In the genomic region with DNA sequence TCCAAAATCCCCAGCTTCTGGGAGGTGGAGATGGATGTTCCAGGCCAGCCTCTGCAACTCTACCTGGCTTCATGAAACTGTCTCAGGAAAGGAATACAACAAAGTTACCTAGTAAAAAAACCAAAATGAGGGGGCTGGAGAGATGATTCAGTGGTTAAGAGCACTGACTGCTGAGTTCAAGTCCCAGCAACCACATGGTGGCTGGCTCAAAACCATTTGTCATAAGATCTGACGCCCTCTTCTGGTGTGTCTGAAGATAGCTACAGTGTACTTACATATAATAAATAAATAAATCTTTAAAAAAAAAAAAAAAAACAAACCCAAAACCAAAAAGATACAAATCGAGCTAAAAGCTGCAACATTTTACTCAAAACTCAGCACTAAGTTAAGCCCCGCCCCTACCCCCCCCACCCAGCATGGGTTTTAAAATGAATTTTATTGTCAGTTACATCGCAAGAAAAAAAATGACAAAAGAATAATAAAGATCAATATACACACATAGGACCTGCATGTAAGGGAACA, we compare ENCODE assay signal across 8 mouse cellular contexts. TPM values are rescaled to one million over a fixed set of nuclear protein-coding genes. Genes with fewer than 3 reads are reported as not detected.
A peak's percentile ranks its signal among the peaks of the same experiment; 100 is the strongest.
DNase-seq lines count a peak whose midpoint lies in the region; ATAC-seq lines count a peak whose summit lies in the region.

No protein-coding gene starts in this region.

- no peak for ATAC-seq in heart, embryonic 11.5 days (replicated peaks; ENCODE audit: insufficient number of reproducible peaks, low FRiP score, low TSS enrichment)
- ATAC-seq in forebrain, embryonic 11.5 days (replicated peaks; ENCODE audit: low FRiP score) = no peak
- no peak for ATAC-seq in limb, embryonic 13.5 days (ENCODE audit: low FRiP score, low read depth)

- WGBS in heart, embryonic 11.5 days (ENCODE audit: insufficient replicate concordance) = 6% methylated on average over 4 of the region's 4 CpGs
- whole genome bisulfite sequencing in forebrain, embryonic 11.5 days = 5% methylated on average over 4 of the region's 4 CpGs
- 4% methylated on average over 4 of the region's 4 CpGs for whole genome bisulfite sequencing in limb, embryonic 13.5 days

- peak overlapping the region; percentile 85 for H3K9ac ChIP-seq in heart, embryonic 11.5 days (ENCODE audit: low read depth, low read length)
- peak overlapping the region; percentile 75 for H3K9ac ChIP-seq in forebrain, embryonic 11.5 days (ENCODE audit: low read length)
- peak overlapping the region; percentile 80 for H3K9ac ChIP-seq in limb, embryonic 13.5 days

- no peak for DNase-seq in heart, postnatal 25 days (ENCODE audit: low spot score)
- DNase-seq in ES-CJ7 (ENCODE audit: low read depth, low spot score) = peak; percentile 33
- DNase-seq in forebrain, embryonic 11.5 days (ENCODE audit: low spot score) = no peak
- peak; percentile 45 for DNase-seq in retina, embryonic 14.5 days (ENCODE audit: low spot score)
- no peak for DNase-seq in layer of hippocampus, postnatal 25 days (ENCODE audit: extremely low spot score in 1 of 2, low spot score in 1 of 2)
- DNase-seq in adrenal gland, postnatal 4 days (ENCODE audit: low spot score in 2 of 2) = no peak

- no peaks in the 10 kb centered on the region for H3K27me3 ChIP-seq in heart, embryonic 11.5 days (ENCODE audit: control insufficient read depth, insufficient read depth, low read length)
- H3K27me3 ChIP-seq in forebrain, embryonic 11.5 days (ENCODE audit: control insufficient read depth, insufficient read depth, low read length) = no peaks in the 10 kb centered on the region
- H3K27me3 ChIP-seq in limb, embryonic 13.5 days = no peaks in the 10 kb centered on the region

- peak overlapping the region; percentile 65 for H3K4me3 ChIP-seq in heart, embryonic 11.5 days (ENCODE audit: low read depth, low read length)
- H3K4me3 ChIP-seq in forebrain, embryonic 11.5 days (ENCODE audit: low read depth, low read length) = peak overlapping the region; percentile 41
- peak overlapping the region; percentile 59 for H3K4me3 ChIP-seq in limb, embryonic 13.5 days

- peak overlapping the region; percentile 71 for H3K4me2 ChIP-seq in heart, embryonic 11.5 days
- peak overlapping the region; percentile 48 for H3K4me2 ChIP-seq in forebrain, embryonic 11.5 days (ENCODE audit: low read depth, low read length, severe bottlenecking)
- H3K4me2 ChIP-seq in limb, embryonic 13.5 days (replicated peaks) = peak overlapping the region; percentile 67

- H3K27ac ChIP-seq in heart, embryonic 11.5 days (ENCODE audit: low read depth, low read length) = peak overlapping the region; percentile 96
- H3K27ac ChIP-seq in forebrain, embryonic 11.5 days (ENCODE audit: low read depth, low read length) = peak overlapping the region; percentile 95
- peak overlapping the region; percentile 98 for H3K27ac ChIP-seq in limb, embryonic 13.5 days

- no peaks in the 10 kb centered on the region for H3K9me3 ChIP-seq in heart, embryonic 11.5 days (replicated peaks; ENCODE audit: control insufficient read depth, low read length)
- no peaks in the 10 kb centered on the region for H3K9me3 ChIP-seq in forebrain, embryonic 11.5 days (ENCODE audit: control insufficient read depth, low read length)
- H3K9me3 ChIP-seq in limb, embryonic 13.5 days = no peaks in the 10 kb centered on the region

- intact Hi-C loops in heart, postnatal 25 days (cut with DNase I) = loop anchor here (5.0 to 10.0 kb wide), 2 partner anchors 34 to 238 kb away; a partner anchor contains a TSS

- no peaks in the 10 kb centered on the region for H3K4me1 ChIP-seq in heart, embryonic 11.5 days (ENCODE audit: control insufficient read depth, insufficient read depth, low read length)
- H3K4me1 ChIP-seq in forebrain, embryonic 11.5 days (replicated peaks; ENCODE audit: control insufficient read depth, insufficient read depth, low read length) = no peaks in the 10 kb centered on the region
- H3K4me1 ChIP-seq in limb, embryonic 13.5 days = no peaks in the 10 kb centered on the region

- H3K36me3 ChIP-seq in heart, embryonic 11.5 days (ENCODE audit: control insufficient read depth, insufficient read depth, low read length) = peaks cover 5% of the 10 kb centered on the region; the same call in 1 of the 2 replicates
- no peaks in the 10 kb centered on the region; the same call in 1 of the 2 replicates for H3K36me3 ChIP-seq in forebrain, embryonic 11.5 days (ENCODE audit: control insufficient read depth, insufficient read depth, low read length)
- peaks cover 45% of the 10 kb centered on the region for H3K36me3 ChIP-seq in limb, embryonic 13.5 days

RNA-seq across cellular contexts. Expression of a gene that starts 0.5 kb away (rescaled TPM):
- 59.1 and 64.6 TPM in 2 replicates for polyA plus RNA-seq in heart, embryonic 11.5 days (2014; fragmentation: Nextera tagmentation; extraction: Ambion mirVana)
- total RNA-seq in heart, postnatal 25 days (2021) = 10 to 100 TPM; 38.2 to 42.5 TPM
- 25.8 and 32.9 TPM in 2 replicates for polyA plus RNA-seq in forebrain, embryonic 11.5 days (2014; fragmentation: Nextera tagmentation; extraction: Ambion mirVana)
- polyA plus RNA-seq in limb, embryonic 13.5 days (2015; fragmentation: Nextera tagmentation; extraction: Ambion mirVana) = 40.2 and 49.8 TPM in 2 replicates
- 10 to 100 TPM; 30.9 to 40.2 TPM for total RNA-seq in layer of hippocampus, postnatal 25 days (2021)
- total RNA-seq in adrenal gland, postnatal 4 days (2021) = 10 to 100 TPM; 55.0 to 56.2 TPM

RNA-seq across cellular contexts. Expression of a gene that starts 12.2 kb away (rescaled TPM):
- polyA plus RNA-seq in heart, embryonic 11.5 days (2014; fragmentation: Nextera tagmentation; extraction: Ambion mirVana) = 61.1 and 69.5 TPM in 2 replicates
- total RNA-seq in heart, postnatal 25 days (2021) = 10 to 100 TPM; 38.0 to 38.2 TPM
- polyA plus RNA-seq in forebrain, embryonic 11.5 days (2014; fragmentation: Nextera tagmentation; extraction: Ambion mirVana) = 83.3 and 84.1 TPM in 2 replicates
- polyA plus RNA-seq in limb, embryonic 13.5 days (2015; fragmentation: Nextera tagmentation; extraction: Ambion mirVana) = 109 and 113 TPM in 2 replicates
- 10 to 100 TPM; 68.8 to 81.2 TPM for total RNA-seq in layer of hippocampus, postnatal 25 days (2021)
- total RNA-seq in adrenal gland, postnatal 4 days (2021) = 10 to 100 TPM; 53.9 to 54.3 TPM

RNA-seq across cellular contexts. Expression of a gene that starts 33.7 kb away (rescaled TPM):
- 63.0 and 77.0 TPM in 2 replicates for polyA plus RNA-seq in heart, embryonic 11.5 days (2014; fragmentation: Nextera tagmentation; extraction: Ambion mirVana)
- total RNA-seq in heart, postnatal 25 days (2021) = 10 to 100 TPM; 41.1 to 44.9 TPM
- polyA plus RNA-seq in forebrain, embryonic 11.5 days (2014; fragmentation: Nextera tagmentation; extraction: Ambion mirVana) = 68.4 and 74.3 TPM in 2 replicates
- 65.9 and 66.4 TPM in 2 replicates for polyA plus RNA-seq in limb, embryonic 13.5 days (2015; fragmentation: Nextera tagmentation; extraction: Ambion mirVana)
- total RNA-seq in layer of hippocampus, postnatal 25 days (2021) = 10 to 100 TPM; 79.8 to 81.6 TPM
- 10 to 100 TPM; 64.5 to 66.0 TPM for total RNA-seq in adrenal gland, postnatal 4 days (2021)

RNA-seq across cellular contexts. Expression of a gene that starts 57.7 kb away (rescaled TPM):
- 0.11 and 0.23 TPM in 2 replicates for polyA plus RNA-seq in heart, embryonic 11.5 days (2014; fragmentation: Nextera tagmentation; extraction: Ambion mirVana)
- not detected for total RNA-seq in heart, postnatal 25 days (2021)
- polyA plus RNA-seq in forebrain, embryonic 11.5 days (2014; fragmentation: Nextera tagmentation; extraction: Ambion mirVana) = not detected in 2 replicates
- polyA plus RNA-seq in limb, embryonic 13.5 days (2015; fragmentation: Nextera tagmentation; extraction: Ambion mirVana) = 0.14 TPM in 1 of 2 replicates, not detected in the other
- under 1 TPM in 1 of 2 experiments, not detected in 1; 0.34 TPM for total RNA-seq in layer of hippocampus, postnatal 25 days (2021)
- total RNA-seq in adrenal gland, postnatal 4 days (2021) = under 1 TPM in 1 of 2 experiments, not detected in 1; 0.31 TPM

Comparison
In these comparisons a context has a peak if more than half of its experiments do, and no peak if none do; other contexts are left out.
1. DNase-seq: peak in ES-CJ7 (single experiment) and retina, embryonic 14.5 days (single experiment); none in heart, postnatal 25 days (single experiment), forebrain, embryonic 11.5 days (single experiment), layer of hippocampus, postnatal 25 days (0 of 2) and adrenal gland, postnatal 4 days (0 of 2).
2. Peak in every context shown above with its lines, with median percentiles within 50 percentile points of each other: H3K27ac ChIP-seq, H3K4me2 ChIP-seq, H3K4me3 ChIP-seq and H3K9ac ChIP-seq.